Mouse (Mus musculus): ENCODE data around the gene Evi5.

DNA sequence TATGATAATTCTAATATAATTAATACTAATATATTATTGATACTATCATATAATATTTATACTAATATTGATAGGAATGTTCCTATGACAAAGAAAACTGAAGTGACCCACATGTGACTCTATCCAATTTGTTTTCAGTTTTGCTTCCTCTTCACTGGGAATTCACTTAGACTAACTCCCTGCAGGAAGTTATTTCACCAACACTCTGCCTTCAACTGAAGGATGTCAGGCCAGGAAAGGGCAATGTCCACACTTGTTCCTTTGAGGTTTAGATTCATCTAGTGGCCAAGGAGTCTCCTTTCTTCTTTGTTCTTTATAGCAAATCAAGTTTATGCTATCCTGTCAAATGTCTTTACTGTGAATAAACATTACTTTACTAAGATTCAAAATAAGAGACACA, 111.2 kb downstream of the Evi5 start:
- no peak for TF ChIP-seq POLR2A (IDR thresholded peaks at IDR 0.05; ENCODE audit: borderline replicate concordance, extremely low read depth, insufficient read depth, insufficient read length, poor library complexity, severe bottlenecking)
- TF ChIP-seq CTCF (IDR thresholded peaks at IDR 0.05; ENCODE audit: borderline replicate concordance, extremely low read depth, insufficient read depth, insufficient read length) = no peak
